Mouse (Mus musculus): Measurements from ENCODE around the gene Trmt1.

DNA sequence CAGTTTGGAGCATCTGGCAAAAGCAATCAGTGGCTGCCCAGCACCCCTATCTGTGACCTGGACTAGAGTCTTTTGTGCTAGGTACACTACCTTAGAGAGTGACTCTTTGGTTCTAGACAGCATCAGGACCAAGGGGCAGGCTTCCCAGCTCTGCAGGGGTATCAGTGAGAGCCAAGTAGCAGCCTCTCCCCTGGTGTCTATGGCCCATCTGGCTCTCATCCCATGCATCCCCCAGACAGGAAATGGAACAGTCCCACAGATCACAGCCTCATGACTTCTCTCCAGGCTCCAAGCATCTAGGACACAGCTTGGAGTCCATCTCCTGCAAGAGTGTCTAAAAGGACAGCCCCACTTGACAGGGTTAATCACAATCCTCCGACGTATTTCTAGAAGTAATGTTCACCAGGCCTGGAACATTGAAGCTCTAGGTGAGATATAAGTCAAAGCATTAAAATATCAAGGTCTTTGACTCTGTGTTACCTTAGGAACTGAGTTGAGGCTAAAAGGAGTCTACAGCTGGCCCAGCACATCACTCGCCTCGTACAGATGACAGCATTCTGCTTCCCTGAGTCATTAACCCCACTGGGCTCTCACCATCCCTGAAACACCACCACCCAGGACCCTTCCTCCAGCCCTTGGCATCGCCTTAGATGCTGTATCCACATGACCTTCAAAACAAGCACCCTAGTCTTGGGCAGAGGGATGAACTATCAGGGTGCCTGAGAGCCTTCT lies 33.0 kb downstream of the Trmt1 start:
- TF ChIP-seq CTCF (IDR thresholded peaks at IDR 0.05; ENCODE audit: control insufficient read depth, insufficient read depth, insufficient replicate concordance, low read depth, low read length): no peak
- TF ChIP-seq POLR2A (IDR thresholded peaks at IDR 0.05; ENCODE audit: control insufficient read depth, low read depth, low read length): no peak
